Mouse (Mus musculus): ENCODE results near the gene Nsl1.

Nsl1 gene

DNA sequence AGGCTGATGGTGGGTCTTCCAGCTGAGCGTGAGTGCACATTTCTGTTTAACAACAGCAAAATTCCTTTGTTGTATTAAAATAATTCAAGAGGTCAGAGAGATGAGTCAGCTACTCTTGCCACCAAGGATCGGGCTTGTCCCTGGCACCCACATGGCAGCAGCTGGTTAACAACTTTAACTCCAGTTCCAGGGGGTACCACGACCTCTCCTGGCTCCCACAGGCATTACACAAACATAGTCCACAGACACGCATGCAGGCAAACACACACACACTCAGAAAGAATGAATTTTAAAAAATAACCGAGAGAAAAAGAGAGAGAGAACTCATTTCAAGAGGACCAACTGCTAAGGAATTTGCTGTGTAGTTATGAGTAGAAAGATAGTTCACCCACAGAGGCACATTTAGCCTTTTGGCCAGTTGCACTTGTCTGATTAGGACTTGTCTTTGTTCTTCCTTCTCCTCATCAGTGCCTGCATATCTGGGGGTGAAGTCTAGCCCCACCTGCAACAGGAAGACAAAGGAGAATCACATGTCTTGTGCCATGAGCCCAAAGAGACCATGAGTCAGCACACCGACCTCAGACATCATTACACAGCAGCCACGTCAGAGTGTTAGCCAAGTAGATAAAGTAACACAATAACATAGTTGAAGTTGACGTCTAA is 7.8 kb upstream of the Nsl1 start:
- DNase-seq, result no peak

DNA sequence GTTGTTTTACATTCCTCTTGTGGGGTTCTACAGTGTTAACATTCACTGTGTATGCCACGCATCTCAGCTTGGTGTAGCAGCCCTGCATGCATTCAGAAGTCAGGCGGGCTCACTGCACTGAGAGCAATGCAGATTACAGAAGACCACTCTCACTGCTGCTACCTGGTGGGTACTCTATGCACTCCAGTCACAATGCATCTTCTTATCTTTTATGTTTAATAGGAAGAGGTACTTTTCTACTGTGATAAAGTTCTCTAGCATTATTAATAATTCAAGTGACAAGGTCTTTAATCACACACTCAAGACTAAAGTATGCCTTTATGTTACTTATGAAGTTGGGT is 7.3 kb upstream of the Nsl1 start:
- no peak for DNase-seq

DNA sequence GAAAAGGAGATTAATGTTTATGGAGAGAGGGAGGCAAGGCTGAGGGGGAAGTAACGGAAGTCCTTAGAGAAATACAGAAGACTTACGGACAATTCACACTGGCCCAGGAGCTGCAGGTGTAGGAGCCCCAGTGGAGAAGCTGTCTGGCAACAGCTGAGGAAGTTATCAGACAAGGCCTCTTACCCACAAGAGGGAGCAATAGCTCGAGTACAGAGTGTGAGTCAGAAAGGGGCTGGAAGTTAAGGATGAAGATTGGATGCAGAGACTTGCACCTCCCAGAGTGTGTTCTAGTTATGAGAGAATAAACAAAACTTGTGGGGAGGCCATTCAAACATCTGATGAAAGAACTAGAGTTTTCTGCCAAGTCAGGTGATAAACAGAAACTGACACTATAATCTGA is 5.4 kb upstream of the Nsl1 start:
- DNase-seq, result no peak

GRCm38 (mm10) chr1:191062241-191062780 is 501 bp upstream of the Nsl1 start:
- no peak for DNase-seq

GRCm38 (mm10) chr1:191063700-191064099 is 888 bp downstream of the Nsl1 start:
- DNase-seq, result no peak

- no peak for DNase-seq
These were observed 1.7 kb downstream of the Nsl1 start for GRCm38 (mm10) chr1:191064535-191064934.

- DNase-seq, result no peak
These were observed 2.4 kb downstream of the Nsl1 start for GRCm38 (mm10) chr1:191065188-191065587.

DNA sequence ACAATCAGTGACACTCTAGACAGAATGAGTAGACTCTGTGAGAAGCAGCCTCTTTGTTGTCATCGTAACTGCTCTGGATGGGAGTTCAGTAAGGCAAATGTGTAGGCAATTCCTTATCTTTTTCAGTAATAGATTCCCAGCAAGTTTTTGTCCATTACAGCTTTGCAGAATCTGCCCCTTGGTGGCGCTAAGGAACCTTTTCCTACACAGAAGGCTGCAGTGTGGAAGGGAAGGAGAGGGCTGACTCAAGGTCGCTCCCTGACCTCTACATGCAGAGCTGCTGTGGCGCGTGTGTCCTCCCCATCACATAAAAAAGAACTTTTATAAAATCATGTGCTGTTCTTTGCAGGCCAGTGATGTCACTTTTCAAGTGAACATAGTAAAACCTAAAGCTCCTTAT is 5.6 kb downstream of the Nsl1 start:
- DNase-seq, result no peak

DNA sequence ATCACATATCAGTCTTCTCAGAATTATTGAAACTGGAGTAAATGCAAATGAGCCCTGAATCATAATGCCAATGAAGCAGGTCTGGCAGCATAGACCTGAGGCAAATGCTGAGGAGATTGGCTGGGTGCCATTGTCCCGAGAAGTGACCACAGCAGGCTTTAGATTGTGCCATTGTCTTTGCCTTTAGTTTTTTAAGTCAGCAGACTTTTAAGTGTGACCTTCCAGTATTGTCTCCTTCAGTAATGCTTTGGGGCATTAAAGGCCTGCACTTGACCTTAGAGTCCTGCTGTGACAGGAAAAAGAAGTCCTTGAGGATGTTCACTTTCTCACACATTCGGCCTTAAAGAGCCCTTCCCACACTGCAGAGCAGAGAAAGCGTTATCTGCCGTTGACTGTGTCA is 7.4 kb downstream of the Nsl1 start:
- no peak for DNase-seq

DNA sequence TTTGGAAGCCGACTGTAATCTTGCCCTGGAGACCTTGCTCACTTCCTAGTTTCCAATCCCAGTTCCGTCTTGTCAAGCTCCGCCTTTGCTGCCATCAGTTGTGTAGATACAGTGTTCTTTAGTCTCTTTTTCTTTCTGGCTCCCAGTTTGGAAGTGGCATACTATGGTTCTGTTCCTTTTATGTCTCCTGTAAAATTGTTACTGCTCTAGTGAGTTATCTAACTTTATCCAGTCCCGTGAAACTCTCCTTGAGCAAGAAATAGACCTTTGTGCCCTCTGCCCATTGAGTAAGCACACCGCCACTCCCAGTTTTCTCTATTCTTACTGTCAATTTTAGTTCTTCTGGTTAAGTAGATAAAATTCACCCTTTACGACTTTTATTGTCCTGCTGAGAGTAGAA is 8.8 kb downstream of the Nsl1 start:
- DNase-seq, result no peak

GRCm38 (mm10) chr1:191072329-191072913 is 9.6 kb downstream of the Nsl1 start:
- DNase-seq, result no peak

DNA sequence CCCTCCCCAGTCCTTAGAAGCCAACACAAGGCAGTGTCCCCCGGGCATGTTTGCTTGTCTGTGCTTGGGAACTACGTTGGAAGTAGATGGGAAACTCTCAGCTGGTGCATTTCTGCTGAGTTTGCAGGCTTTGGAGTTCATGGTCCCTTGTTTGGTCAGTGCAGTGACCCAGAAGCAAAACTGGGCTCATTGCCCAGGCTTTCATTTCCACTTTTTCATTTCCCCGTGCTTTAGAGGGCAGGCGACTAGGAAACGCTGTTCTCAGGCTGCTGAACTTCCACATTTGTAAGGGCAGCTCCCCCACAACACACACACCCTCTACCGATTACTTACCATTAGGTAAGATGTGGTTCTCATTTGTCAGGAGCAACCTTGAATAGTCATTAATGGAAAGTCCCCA is 10.2 kb downstream of the Nsl1 start:
- DNase-seq, result peak; percentile 64 to 67

DNA sequence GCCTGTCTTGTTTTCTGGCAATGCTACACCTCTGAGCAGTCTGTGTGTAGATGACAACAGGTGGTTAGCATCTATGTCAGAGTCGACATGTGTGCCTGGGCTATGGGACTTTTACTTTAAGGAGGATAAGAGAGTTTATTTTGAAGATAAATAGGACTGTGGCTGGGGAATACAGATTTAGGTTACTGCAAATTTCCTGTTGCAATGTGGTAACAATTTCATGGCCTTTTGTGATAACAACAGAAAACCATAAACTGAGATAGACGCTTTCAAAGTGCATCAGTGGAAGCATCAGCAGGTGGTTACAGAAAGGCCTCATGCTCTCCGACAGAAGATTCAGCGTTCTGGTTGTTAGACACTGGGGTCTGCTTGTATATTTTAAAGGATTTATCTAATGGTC is 10.7 kb downstream of the Nsl1 start:
- no peak for DNase-seq

DNA sequence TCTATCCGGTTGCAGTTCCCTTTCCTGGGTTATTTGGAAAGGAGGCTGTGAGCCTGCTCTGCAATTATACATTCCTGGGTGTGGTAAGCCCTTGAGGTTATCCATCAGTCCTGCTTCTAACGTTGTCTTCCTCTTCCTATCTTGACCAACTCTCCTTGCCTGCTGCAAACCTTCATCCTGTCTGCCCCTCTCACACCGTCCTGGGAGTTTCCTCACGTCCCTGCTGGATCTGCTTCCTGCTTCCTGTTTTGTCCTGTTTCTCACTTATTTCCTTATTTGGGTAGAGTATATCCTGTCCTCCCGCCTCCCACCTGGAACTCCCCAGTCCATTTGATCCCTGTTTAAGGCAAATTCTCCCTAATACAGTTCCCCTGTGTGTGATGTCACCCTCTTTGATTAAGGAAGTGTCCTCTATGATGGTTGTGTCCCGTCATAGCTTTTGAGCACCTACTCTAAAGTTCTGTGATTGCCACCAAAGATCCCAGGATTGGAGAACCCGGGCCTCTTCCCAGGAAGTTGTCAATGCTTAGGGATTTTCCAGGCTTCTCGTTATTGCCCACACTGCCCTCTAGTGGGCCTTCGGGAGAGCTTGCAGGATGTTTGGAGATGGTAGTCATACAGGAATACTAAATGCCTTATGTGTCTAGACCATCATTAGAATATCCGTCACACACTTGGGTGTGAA is 12.5 kb downstream of the Nsl1 start:
- DNase-seq, result peak; percentile 55 to 72

DNA sequence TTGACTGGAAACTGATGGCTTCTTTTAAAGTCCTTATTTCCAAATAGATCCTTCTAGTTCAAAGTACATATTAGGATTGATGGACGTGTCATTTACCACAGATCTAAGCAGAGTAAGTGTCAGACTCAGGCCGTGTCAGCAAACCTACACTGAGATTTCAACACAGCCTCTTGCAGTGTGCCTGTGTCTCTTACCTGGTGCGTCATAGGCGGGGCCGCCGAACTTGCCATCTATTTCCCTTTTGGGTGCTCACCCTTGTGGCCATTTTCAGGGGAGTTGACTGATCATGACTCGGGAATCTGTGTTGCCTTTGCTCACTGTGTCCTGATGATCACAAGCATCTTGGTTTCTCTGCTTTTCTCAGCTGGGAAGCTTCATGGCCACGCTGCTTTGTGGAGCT is 20.4 kb downstream of the Nsl1 start:
- DNase-seq, result no peak

DNA sequence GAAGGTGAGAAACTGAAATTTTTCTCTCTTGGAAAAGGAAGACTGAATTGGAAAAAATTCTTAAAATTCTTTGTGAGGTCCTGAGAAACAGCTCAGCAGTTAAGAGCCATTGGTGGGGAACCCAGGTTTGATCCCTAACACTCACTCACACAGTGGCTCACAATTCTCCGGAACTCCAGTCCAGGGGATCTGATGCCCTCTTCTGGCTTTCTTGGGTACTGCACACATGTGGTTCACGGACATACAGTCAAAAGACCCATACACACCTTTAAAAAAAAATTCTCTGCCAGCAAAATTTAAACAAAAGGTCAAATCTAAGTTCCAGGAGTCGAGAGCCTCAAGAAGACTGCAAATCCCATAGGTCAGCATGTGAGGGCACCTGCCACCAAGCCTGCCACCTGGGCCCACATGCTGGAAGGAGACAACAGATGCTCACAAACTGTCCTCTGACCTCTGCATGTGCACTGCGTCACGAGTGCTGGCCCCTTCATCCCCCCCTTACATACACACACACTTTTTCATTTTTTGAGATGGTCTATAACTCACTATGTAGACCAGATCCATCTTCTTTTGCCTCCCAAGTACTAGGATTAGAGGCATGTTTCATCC is 22.2 kb downstream of the Nsl1 start:
- DNase-seq, result peak in 1 of 2 experiments; percentile 72

DNA sequence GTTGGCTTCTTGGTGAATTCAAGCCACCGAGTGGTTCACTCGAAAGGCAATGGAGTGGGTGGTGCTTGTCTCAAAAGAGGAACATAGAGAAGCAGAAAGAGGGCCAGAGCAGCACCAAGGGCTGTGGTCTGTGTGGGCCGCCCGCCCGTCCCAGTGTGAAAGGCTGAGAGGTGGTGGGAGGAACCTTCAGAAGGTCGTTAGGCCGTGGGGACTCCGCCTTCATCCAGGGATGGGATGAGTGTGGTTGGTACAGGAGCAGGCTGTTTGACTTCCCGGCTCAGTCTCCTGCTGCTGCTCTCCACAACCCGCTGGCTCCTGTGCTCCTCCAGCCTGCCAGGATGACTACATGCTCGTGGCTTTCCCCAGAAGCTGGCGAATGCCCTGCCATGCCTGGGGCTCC is 22.8 kb downstream of the Nsl1 start:
- peak; percentile 34 to 46 for DNase-seq

GRCm38 (mm10) chr1:191086304-191086878 is 23.6 kb downstream of the Nsl1 start:
- DNase-seq, result no peak

GRCm38 (mm10) chr1:191086960-191087359 is 24.1 kb downstream of the Nsl1 start:
- DNase-seq, result no peak

DNA sequence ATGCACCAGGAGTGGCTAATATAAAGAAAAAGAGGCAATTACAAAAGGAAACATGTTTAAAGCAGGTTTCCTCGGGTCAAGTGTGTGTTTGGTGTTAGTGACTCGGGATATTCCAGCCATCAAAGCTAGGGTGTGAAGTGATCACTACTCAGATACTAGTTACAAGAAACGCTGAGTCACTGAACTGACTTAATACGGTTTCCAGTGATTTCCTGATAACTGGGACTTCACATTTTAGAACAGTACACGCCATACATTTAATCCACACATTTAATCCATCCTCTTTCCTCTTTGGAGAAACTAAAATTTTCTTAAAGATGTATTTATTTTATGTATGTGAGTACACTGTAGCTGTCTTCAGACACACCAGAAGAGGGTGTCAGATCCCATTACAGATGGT is 25.1 kb downstream of the Nsl1 start:
- no peak for DNase-seq

DNA sequence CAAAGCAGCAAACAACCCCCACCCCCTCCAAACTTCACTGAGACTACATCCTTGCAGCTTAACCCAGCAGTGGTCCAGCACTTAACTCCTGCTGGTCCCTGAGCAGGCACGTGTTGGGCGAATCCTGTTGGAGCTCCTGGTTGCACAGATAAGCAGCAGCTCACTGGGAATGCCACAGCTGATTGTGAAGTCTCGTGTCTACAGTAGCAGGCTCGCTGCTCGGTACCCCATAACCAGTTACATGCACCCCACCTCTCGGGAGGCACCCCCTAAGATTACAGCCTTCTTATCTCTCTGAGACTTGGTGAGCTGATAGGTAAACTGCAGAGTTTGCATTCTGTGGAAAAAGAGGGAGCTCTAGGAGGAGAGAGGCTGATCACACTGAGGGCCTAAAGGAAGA is 26.5 kb downstream of the Nsl1 start:
- DNase-seq, result no peak

DNA sequence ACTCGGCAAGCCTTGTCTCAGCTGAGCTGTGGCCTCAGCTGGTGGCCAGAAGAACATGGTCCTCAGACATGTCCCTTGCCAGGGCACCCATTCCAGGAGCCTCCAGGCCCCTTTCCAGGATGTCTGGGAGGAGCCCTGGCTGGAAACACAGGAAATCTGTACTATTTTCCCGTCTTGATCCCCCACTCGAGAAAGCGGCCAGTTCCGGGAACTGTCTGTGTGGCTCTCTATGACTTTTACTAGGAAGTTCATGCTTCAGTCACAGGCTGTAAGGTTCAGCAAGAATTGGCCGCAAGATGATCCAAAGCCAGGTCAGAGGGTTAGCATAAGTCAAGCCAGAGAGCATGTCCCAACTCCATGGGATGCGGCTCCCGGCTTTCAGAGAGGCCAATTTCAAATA is 29.2 kb downstream of the Nsl1 start:
- no peak for DNase-seq

DNA sequence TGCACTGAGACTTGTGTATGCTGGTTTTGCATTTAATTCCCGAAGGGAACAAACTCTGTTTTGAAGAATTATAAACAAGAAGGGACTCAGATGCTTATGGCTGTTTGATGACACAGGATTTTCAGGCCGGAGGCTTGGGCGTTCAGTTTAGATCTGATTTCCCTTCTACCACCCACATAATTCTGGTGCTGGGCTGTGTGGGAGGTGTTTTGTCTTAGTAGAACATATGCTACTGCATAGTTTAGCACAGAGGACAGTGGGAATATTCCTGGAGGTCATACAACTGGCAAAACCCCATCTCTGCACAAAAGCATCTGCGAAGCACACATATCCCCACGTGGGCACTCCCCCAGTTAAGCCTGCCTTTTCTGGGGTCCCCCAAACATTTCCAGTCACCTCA is 30.8 kb downstream of the Nsl1 start:
- no peak for DNase-seq

DNA sequence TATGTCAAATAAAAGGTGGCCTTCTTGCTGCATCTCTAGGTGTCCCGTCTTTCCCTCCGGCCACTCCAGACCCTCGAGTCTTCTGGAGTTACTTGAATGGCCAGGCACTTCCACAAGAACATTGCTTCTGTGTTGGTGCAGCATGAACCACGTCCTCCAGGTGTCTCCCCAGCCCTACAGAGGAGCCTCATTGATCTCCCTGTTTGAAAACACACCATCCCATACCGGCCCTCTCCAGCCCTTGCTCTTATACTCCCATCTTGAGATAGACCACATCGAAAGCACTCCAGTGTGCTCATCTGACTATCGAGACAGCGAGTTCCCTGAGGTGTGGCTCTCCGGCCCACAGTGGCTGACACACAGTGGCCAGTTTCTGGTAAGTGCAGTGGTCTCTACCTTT is 32.2 kb downstream of the Nsl1 start:
- no peak for DNase-seq

Measured in lung, postnatal 4 days (tissue).